Mouse (Mus musculus) heart, postnatal 25 days (tissue): Measurements from ENCODE around the gene Spag9. TPM values are rescaled to one million over a fixed set of nuclear protein-coding genes. Genes with fewer than 3 reads are reported as not detected.
"Not testable (repeated sequence)": the region's sequence is repeated elsewhere in the genome, so short reads cannot be mapped to it uniquely, and the experiment has no call there.

Experiments
- DNase-seq: peaks from one replicate; pipeline ENCODE4 v3.0.0; 2022; ENCODE audit warnings: low spot score
- intact Hi-C: fragments of 180-260 bp; cut with DNase I; formaldehyde crosslinking; loops from one replicate; pipeline ENCODE4 v1.15.1; 2025
- total RNA-seq, 2 experiments: library from RNA; stranded (reverse); gene quantifications; 2 replicates each; pipeline ENCODE4 v1.2.3; 2021

Gene Spag9
- total RNA-seq, 2 experiments from 2014 or later: 132 to 139 TPM

GRCm38 (mm10) chr11:94041475-94041874, 45.6 kb downstream of the Spag9 start:
- no peak for DNase-seq
- intact Hi-C loops: loop anchor here (5.0 kb wide), 1 partner anchor 74 kb away; the partner anchor contains the start of genes Gm20390 and Nme1

GRCm38 (mm10) chr11:94042301-94042700, 46.4 kb downstream of the Spag9 start:
- intact Hi-C loops: loop anchor here (5.0 kb wide), 1 partner anchor 75 kb away; the partner anchor contains the start of genes Gm20390 and Nme1
- not testable (repeated sequence) for DNase-seq

GRCm38 (mm10) chr11:94043998-94044985, 48.4 kb downstream of the Spag9 start:
- DNase-seq: peak; percentile 52
- intact Hi-C loops: loop anchor here (5.0 kb wide), 1 partner anchor 77 kb away; the partner anchor contains the start of genes Gm20390 and Nme1

- intact Hi-C loops: no loop called here
- no peak for DNase-seq
Observed at GRCm38 (mm10) chr11:94045016-94045415, 49.1 kb downstream of the Spag9 start.

- no peak for DNase-seq
- intact Hi-C loops: no loop called here
Observed at GRCm38 (mm10) chr11:94047288-94047687, 51.4 kb downstream of the Spag9 start.

GRCm38 (mm10) chr11:94054176-94054575, 58.3 kb downstream of the Spag9 start:
- DNase-seq: no peak
- intact Hi-C loops: no loop called here

- no peak for DNase-seq
- intact Hi-C loops: no loop called here
Observed at GRCm38 (mm10) chr11:94054901-94055300, 59.0 kb downstream of the Spag9 start.

- intact Hi-C loops: no loop called here
- DNase-seq: no peak
Observed at GRCm38 (mm10) chr11:94063941-94064340, 68.0 kb downstream of the Spag9 start.

- DNase-seq: no peak
- intact Hi-C loops: no loop called here
Observed at GRCm38 (mm10) chr11:94070455-94070854, 74.6 kb downstream of the Spag9 start.

- no peak for DNase-seq
- intact Hi-C loops: loop anchor here (2.0 kb wide), 1 partner anchor 36 kb away; no protein-coding TSS in a partner anchor
Observed at GRCm38 (mm10) chr11:94073283-94073682, 77.4 kb downstream of the Spag9 start.

- intact Hi-C loops: loop anchor here (1.0 to 5.0 kb wide), 2 partner anchors 50 to 119 kb away; partner anchors contain the start of genes Gm20390 and Nme1
- DNase-seq: not testable (repeated sequence)
Observed at GRCm38 (mm10) chr11:94086966-94087365, 91.1 kb downstream of the Spag9 start.

- intact Hi-C loops: no loop called here
Observed at GRCm38 (mm10) chr11:94090496-94090895, 94.6 kb downstream of the Spag9 start.

GRCm38 (mm10) chr11:94097489-94097888, 101.6 kb downstream of the Spag9 start:
- intact Hi-C loops: no loop called here
- no peak for DNase-seq

More at GRCm38 (mm10) chr11:94090496-94090895, 94.6 kb downstream of the Spag9 start:
- DNase-seq: no peak

- intact Hi-C loops: no loop called here
- DNase-seq: no peak
Observed at GRCm38 (mm10) chr11:94098840-94099239, 102.9 kb downstream of the Spag9 start.

- DNase-seq: no peak
- intact Hi-C loops: no loop called here
Observed at GRCm38 (mm10) chr11:94113795-94114194, 117.9 kb downstream of the Spag9 start.

- no peak for DNase-seq
- intact Hi-C loops: no loop called here
Observed at GRCm38 (mm10) chr11:94115408-94115807, 119.5 kb downstream of the Spag9 start.

GRCm38 (mm10) chr11:94116655-94117054, 120.8 kb downstream of the Spag9 start:
- intact Hi-C loops: no loop called here
- no peak for DNase-seq

GRCm38 (mm10) chr11:94117836-94118235, 121.9 kb downstream of the Spag9 start:
- DNase-seq: no peak
- intact Hi-C loops: no loop called here

- intact Hi-C loops: no loop called here
- DNase-seq: no peak
Observed at GRCm38 (mm10) chr11:94118612-94119011, 122.7 kb downstream of the Spag9 start.

- no peak for DNase-seq
- intact Hi-C loops: no loop called here
Observed at GRCm38 (mm10) chr11:94120690-94121089, 124.8 kb downstream of the Spag9 start.

- no peak for DNase-seq
- intact Hi-C loops: no loop called here
Observed at GRCm38 (mm10) chr11:94121501-94121900, 125.6 kb downstream of the Spag9 start.
